Mouse (Mus musculus): ENCODE data around the gene Gnaq. TPM values are rescaled to one million over a fixed set of nuclear protein-coding genes. Genes with fewer than 3 reads are reported as not detected.

The Gnaq gene
- polyA plus RNA-seq, 1 experiment from 2014 or later = 19.6 TPM

DNA sequence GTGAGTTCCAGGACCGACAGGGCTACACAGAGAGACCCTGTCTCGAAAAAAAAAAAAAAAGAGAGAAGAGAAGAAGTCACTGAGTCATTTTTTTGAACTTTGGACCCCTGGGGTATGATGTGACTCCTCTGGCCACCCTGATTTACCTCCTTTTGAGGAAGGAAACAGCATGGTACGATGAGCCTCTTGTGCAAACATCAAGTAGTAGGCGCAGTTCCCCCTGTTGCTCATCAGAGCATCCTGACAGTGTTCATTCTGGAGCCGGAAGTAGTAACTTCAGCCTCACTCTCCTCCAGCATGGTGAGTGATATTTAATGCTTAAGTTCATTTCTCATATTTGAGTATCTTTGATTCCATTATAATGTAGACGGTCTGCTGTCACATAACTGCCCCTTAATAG lies 190.4 kb downstream of the Gnaq start:
- H3K9me3 ChIP-seq (replicated peaks) = no peaks in the 10 kb centered on the region

GRCm38 (mm10) chr19:16324239-16324638 lies 191.6 kb downstream of the Gnaq start:
- no peaks in the 10 kb centered on the region for H3K27me3 ChIP-seq (ENCODE audit: low read depth, poor library complexity, severe bottlenecking)
- H3K9me3 ChIP-seq (replicated peaks) = no peaks in the 10 kb centered on the region
- H3K36me3 ChIP-seq = no peaks in the 10 kb centered on the region
- no peak overlapping the region for H3K4me3 ChIP-seq
- H3K27ac ChIP-seq = no peak overlapping the region
- DNase-seq (ENCODE audit: low spot score) = no peak
- 95% methylated on average over 3 of the region's 3 CpGs for WGBS
- peaks cover 11% of the 10 kb centered on the region; the same call in 1 of the 2 replicates for H3K4me1 ChIP-seq

More for the DNA sequence above, 190.4 kb downstream of the Gnaq start:
- WGBS = 94% methylated on average over 6 of the region's 6 CpGs
- Histone ChIP-seq H3K4me1 (peaks cover 17% of the 10 kb centered on the region; the same call in 1 of the 2 replicates), H3K36me3 (no peaks in the 10 kb centered on the region), H3K27me3 (ENCODE audit: low read depth, poor library complexity, severe bottlenecking) (no peaks in the 10 kb centered on the region), H3K27ac (no peak overlapping the region), H3K4me3 (no peak overlapping the region)
- DNase-seq (ENCODE audit: low spot score) = no peak

GRCm38 (mm10) chr19:16325911-16326310 lies 193.3 kb downstream of the Gnaq start:
- no peak for DNase-seq (ENCODE audit: low spot score)
- no peak overlapping the region for H3K4me3 ChIP-seq
- WGBS = 73% methylated on average over 8 of the region's 8 CpGs
- H3K4me1 ChIP-seq = peaks cover 11% of the 10 kb centered on the region; the same call in 1 of the 2 replicates
- no peak overlapping the region for H3K27ac ChIP-seq
- H3K36me3 ChIP-seq = no peaks in the 10 kb centered on the region
- H3K9me3 ChIP-seq (replicated peaks) = no peaks in the 10 kb centered on the region
- H3K27me3 ChIP-seq (ENCODE audit: low read depth, poor library complexity, severe bottlenecking) = no peaks in the 10 kb centered on the region

DNA sequence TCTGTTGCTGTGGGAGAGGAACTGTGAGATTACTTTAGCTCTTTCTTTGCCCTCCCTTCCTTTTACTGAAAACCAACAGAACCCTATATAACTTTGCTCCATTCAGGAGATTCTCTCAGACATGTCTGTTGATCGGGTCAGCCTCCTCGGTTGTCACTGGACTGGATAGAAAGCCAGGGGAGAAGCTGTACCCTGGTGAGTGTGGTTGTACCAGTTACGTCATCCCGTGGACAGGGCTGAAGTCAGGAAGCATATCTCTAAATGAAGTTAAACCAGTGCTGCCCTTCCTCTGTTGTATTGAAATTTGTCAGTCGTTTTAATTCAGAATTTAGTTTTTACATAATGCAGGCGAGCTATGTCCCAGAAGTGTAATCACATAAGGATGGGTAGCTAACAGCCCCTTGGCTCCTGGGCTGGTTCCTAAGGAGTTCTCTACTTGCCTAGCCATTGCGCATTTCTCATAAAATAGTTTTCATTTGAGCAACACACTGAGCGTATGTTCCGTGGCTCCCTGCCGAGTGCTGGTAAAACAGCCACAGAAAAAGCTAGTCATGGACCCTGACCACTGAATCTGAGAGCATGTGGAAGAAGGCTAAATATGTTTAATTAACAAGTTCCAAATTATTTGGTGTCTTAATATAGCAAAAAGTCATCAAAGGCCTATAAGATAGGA lies 194.9 kb downstream of the Gnaq start:
- no peak overlapping the region for H3K27ac ChIP-seq
- no peak overlapping the region for H3K4me3 ChIP-seq
- H3K27me3 ChIP-seq (ENCODE audit: low read depth, poor library complexity, severe bottlenecking) = no peaks in the 10 kb centered on the region
- WGBS = 90% methylated on average over 10 of the region's 10 CpGs
- no peaks in the 10 kb centered on the region for H3K9me3 ChIP-seq (replicated peaks)
- H3K4me1 ChIP-seq = peaks cover 11% of the 10 kb centered on the region; the same call in 1 of the 2 replicates
- DNase-seq (ENCODE audit: low spot score) = no peak
- H3K36me3 ChIP-seq = no peaks in the 10 kb centered on the region

GRCm38 (mm10) chr19:16328074-16328850 lies 195.6 kb downstream of the Gnaq start:
- H3K4me1 ChIP-seq = peaks cover 11% of the 10 kb centered on the region; the same call in 1 of the 2 replicates
- 80% methylated on average over 7 of the region's 7 CpGs for WGBS
- H3K4me3 ChIP-seq = no peak overlapping the region
- no peaks in the 10 kb centered on the region for H3K27me3 ChIP-seq (ENCODE audit: low read depth, poor library complexity, severe bottlenecking)
- H3K9me3 ChIP-seq (replicated peaks) = no peaks in the 10 kb centered on the region
- 0 out of 2 replicates have a peak, but pooled peaks cover under 1% of the 10 kb centered on the region for H3K36me3 ChIP-seq
- DNase-seq (ENCODE audit: low spot score) = no peak
- H3K27ac ChIP-seq = no peak overlapping the region

DNA sequence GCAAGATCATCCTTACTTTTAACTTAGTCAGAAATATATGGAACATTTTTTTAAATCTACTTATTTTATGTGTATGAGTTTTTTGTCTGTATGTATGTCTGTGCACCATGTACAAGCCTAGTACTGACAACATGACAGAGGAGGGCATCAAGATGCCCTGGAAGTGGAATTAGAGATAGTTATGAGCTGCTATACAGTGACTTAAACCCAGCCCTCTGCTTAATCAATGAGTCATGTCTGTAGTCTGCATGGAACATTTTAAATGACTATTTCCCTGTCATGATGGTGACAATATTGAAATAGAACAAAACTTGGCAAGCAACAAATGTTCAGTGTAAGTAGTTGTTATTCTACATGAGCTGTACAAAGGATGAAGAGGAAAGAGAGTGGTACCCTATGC lies 196.4 kb downstream of the Gnaq start:
- DNase-seq (ENCODE audit: low spot score) = no peak
- 0 out of 2 replicates have a peak, but pooled peaks cover 8% of the 10 kb centered on the region for H3K36me3 ChIP-seq
- H3K4me3 ChIP-seq = no peak overlapping the region
- H3K9me3 ChIP-seq (replicated peaks) = no peaks in the 10 kb centered on the region
- no peaks in the 10 kb centered on the region for H3K27me3 ChIP-seq (ENCODE audit: low read depth, poor library complexity, severe bottlenecking)
- no peak overlapping the region for H3K27ac ChIP-seq
- peaks cover 11% of the 10 kb centered on the region; the same call in 1 of the 2 replicates for H3K4me1 ChIP-seq

DNA sequence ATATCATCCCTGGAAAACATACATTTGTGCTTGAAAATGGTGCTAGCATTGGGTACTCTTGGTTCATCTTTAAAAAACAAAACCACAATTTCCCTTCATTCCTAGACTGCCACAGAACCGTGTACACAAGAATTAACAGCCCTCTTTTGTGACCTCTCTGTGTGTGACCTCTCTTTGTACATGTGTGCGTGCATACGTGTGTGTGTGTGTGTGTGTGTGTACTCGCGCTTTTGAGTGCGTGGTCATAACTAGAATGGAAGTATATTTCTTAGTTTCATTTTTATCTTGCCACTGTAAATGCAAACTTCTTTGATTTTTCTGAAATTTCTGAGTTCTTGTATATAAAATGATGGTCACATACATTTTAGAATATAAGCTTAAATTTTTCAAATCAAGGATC lies 197.0 kb downstream of the Gnaq start:
- Histone ChIP-seq H3K27ac (no peak overlapping the region), H3K27me3 (ENCODE audit: low read depth, poor library complexity, severe bottlenecking) (no peaks in the 10 kb centered on the region), H3K4me1 (peaks cover 11% of the 10 kb centered on the region; the same call in 1 of the 2 replicates), H3K9me3 (replicated peaks) (no peaks in the 10 kb centered on the region), H3K36me3 (0 out of 2 replicates have a peak, but pooled peaks cover 10% of the 10 kb centered on the region), H3K4me3 (no peak overlapping the region)
- 91% methylated on average over 6 of the region's 6 CpGs for WGBS
- no peak for DNase-seq (ENCODE audit: low spot score)

DNA sequence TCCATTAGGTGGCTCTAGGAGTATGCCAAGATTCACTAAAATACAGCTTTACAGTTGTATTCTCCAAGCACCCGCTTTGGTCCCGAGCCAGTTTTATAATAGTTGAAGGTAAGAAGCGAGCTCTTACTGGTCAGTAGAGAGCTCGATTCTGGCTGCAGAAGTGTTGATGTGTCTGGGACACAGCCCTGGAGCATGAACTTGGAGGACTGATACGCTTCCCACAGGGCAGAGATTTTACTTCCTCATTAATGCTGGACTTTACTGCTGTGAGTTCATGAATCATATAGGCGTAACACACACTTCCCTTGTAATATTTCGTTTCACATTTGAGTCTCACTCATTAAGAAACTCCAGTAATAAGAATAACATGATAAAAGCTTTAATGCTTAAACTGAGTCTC lies 197.5 kb downstream of the Gnaq start:
- H3K4me3 ChIP-seq = no peak overlapping the region
- H3K27me3 ChIP-seq (ENCODE audit: low read depth, poor library complexity, severe bottlenecking) = no peaks in the 10 kb centered on the region
- H3K27ac ChIP-seq = no peak overlapping the region
- peaks cover 11% of the 10 kb centered on the region; the same call in 1 of the 2 replicates for H3K4me1 ChIP-seq
- 93% methylated on average over 7 of the region's 7 CpGs for WGBS
- peaks cover 10% of the 10 kb centered on the region; the same call in 1 of the 2 replicates for H3K36me3 ChIP-seq
- H3K9me3 ChIP-seq (replicated peaks) = no peaks in the 10 kb centered on the region
- no peak for DNase-seq (ENCODE audit: low spot score)

DNA sequence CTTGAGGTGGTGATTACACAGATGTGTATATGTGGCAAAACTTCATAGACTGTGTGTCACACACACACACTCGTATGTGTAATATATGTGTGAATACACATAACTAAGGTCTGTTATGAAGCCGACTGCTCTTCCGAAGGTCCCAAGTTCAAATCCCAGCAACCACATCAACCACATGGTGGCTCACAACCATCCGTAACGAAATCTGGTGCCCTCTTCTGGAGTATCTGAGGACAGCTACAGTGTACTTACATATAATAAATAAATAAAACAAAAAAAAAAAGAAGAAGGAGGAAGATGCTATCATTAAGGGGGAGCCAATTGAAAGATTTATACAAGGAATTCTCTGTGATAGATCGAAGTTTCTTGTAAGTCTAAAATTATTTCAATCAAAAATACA lies 198.4 kb downstream of the Gnaq start:
- no peak overlapping the region for H3K27ac ChIP-seq
- H3K4me1 ChIP-seq = peaks cover 8% of the 10 kb centered on the region; the same call in 1 of the 2 replicates
- DNase-seq (ENCODE audit: low spot score) = no peak
- no peak overlapping the region for H3K4me3 ChIP-seq
- no peaks in the 10 kb centered on the region for H3K9me3 ChIP-seq (replicated peaks)
- peaks cover 15% of the 10 kb centered on the region for H3K36me3 ChIP-seq
- H3K27me3 ChIP-seq (ENCODE audit: low read depth, poor library complexity, severe bottlenecking) = no peaks in the 10 kb centered on the region
- WGBS = 92% methylated on average over 6 of the region's 6 CpGs

DNA sequence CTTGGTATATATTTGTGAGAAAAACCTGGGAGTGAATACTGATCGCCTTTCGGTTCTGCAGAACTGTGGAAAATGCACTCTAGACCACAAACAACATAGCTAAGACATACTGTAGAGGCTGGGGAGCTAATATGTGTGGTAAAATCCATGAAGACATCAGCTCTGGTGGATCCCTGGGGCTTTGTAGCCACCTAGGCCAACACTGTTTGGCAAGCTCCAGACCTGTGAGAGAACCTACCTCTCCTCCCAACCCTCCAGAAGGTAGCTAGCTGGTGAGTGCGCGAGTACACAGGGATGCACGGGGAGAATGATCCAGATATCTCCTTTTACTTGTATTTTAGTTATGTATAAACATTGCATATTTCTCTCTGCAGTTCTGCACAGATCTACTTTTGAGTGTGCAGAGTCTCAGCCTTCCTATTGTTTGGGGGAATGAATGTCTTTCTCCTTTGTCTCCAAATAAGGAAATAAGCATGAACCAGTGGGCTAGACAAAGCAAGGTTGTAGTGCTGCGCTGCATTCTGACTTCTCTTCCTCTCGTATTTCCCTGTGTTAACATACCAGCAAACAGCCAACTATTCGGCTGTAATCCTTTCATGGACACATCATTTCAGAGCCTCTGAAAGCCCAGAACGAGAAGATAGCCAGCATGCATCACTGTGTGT lies 205.4 kb downstream of the Gnaq start:
- H3K9me3 ChIP-seq (replicated peaks) = no peaks in the 10 kb centered on the region
- H3K4me3 ChIP-seq = no peak overlapping the region
- peaks cover 21% of the 10 kb centered on the region for H3K36me3 ChIP-seq
- DNase-seq (ENCODE audit: low spot score) = no peak
- H3K27me3 ChIP-seq (ENCODE audit: low read depth, poor library complexity, severe bottlenecking) = no peaks in the 10 kb centered on the region
- no peaks in the 10 kb centered on the region for H3K4me1 ChIP-seq
- WGBS = 92% methylated on average over 9 of the region's 9 CpGs
- H3K27ac ChIP-seq = no peak overlapping the region

DNA sequence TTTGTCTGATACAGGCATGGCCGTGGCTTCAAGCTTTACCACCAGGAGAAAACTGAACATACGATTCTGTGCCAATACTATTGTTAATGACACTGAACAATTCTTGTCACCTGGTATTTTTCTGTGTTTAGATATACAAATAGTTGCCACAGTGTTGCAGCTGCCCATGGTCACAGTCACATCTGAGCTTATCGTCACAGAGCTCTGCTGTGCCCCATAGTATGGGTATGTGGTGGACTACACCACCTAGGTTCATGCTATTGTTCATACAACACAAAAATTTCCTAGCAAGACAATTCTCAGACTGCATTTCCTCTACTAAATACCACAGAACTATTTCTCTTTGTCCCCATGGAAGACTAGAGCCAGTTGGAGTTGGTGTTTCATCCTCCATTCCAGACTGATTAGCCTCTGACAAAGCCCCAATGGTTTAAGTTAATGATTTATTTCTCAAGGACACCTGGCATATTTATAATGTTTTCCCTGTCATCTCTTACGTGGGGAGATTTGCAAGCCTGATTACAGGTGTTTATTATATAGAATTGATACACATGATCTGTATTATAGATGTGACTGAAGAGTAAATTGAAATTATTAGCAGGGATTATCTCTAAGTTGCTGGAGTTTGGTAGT lies 207.4 kb downstream of the Gnaq start:
- H3K27ac ChIP-seq = no peak overlapping the region
- no peak overlapping the region for H3K4me3 ChIP-seq
- H3K27me3 ChIP-seq (ENCODE audit: low read depth, poor library complexity, severe bottlenecking) = no peaks in the 10 kb centered on the region
- 90% methylated on average over 4 of the region's 4 CpGs for WGBS
- peaks cover 10% of the 10 kb centered on the region for H3K36me3 ChIP-seq
- no peaks in the 10 kb centered on the region for H3K9me3 ChIP-seq (replicated peaks)
- no peak for DNase-seq (ENCODE audit: low spot score)
- H3K4me1 ChIP-seq = no peaks in the 10 kb centered on the region

GRCm38 (mm10) chr19:16342702-16343101 lies 210.1 kb downstream of the Gnaq start:
- no peaks in the 10 kb centered on the region for H3K27me3 ChIP-seq (ENCODE audit: low read depth, poor library complexity, severe bottlenecking)
- H3K27ac ChIP-seq = no peak overlapping the region
- no peak for DNase-seq (ENCODE audit: low spot score)
- H3K36me3 ChIP-seq = no peaks in the 10 kb centered on the region; the same call in 1 of the 2 replicates
- WGBS = 75% methylated on average over 2 of the region's 2 CpGs
- no peak overlapping the region for H3K4me3 ChIP-seq
- no peaks in the 10 kb centered on the region for H3K9me3 ChIP-seq (replicated peaks)
- no peaks in the 10 kb centered on the region for H3K4me1 ChIP-seq

All from limb, embryonic 10.5 days (tissue).